Mouse (Mus musculus): ENCODE measurements around the gene Arhgap35.
A peak's percentile ranks its signal among the peaks of the same experiment; 100 is the strongest.

Arhgap35 gene

DNA sequence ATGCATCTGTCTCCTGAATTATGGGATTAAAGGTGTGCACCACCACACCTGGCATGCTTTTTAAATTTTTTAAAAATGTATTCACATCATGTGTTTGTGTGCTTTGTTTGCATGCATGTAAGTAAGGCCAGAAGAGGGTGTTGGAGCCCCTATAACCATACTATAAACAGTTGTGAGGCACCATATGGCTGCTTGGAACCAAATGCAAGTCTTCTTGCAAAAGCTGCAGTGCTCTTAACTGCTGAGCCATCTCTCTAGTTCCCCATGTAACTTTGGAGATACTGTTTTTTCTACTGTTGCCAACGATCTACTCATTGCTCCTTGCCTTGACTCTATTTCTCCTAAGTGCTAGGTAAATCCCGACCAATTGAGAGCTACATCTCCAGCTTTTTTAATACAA lies 95.5 kb downstream of the Arhgap35 start:
- no peak for DNase-seq (ENCODE audit: low spot score)

DNA sequence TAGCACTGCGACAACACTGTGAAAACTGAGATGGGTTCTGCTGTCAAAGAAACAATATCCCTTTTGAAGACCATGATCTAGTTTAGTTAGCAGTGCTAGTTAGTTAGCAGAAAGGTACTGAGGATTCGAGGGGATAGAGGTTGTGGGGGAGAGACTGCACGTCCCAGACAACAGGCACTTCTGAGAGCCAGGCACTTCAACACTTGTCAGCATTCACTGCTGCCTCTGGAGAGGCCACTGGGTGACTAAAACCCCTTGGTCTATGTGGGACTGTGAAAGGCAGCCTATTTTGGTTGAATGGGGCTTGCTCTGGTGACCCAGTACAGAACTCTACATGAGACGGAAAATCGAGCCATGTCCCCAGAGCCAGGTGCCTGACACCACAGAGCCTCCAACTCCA lies 97.6 kb downstream of the Arhgap35 start:
- DNase-seq (ENCODE audit: low spot score) = no peak

DNA sequence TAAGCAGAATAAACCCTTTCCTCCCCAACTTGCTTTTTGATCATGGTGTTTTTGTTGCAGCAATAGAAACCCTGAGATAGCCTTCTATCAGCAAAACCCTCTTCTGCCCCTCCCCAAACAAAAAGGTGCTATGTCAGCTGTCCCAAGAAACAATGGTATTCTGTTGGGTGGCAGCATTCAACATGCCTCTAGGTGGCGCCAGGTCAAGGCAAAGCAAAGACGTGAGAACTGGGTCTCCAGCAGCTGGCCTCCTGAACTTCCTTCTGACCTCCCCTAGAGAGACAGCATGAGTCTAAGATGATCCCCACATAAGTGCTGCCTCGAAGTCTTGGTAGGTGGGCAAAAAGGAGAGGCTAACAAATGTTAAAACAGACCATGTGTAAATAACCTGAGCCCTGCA lies 107.5 kb downstream of the Arhgap35 start:
- DNase-seq (ENCODE audit: low spot score) = peak; percentile 48

DNA sequence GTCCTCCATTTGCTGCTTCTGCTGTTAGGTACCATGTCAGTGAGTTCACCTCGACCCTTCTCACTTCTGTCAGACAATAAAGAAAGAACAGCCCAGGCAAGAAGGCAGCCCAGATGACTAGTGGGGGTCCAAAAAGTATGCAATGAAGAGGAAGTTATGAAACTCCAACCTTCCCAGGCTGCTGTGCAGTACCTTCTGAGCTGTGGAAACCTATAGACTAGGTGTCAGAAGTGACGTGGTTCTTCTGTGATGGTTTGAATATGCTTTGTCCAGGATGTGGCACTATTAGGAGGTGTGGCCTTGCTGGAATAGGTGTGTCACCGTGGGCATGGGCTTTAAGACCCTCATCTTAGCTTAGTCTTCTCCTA lies 109.6 kb downstream of the Arhgap35 start:
- DNase-seq (ENCODE audit: low spot score) = no peak

DNA sequence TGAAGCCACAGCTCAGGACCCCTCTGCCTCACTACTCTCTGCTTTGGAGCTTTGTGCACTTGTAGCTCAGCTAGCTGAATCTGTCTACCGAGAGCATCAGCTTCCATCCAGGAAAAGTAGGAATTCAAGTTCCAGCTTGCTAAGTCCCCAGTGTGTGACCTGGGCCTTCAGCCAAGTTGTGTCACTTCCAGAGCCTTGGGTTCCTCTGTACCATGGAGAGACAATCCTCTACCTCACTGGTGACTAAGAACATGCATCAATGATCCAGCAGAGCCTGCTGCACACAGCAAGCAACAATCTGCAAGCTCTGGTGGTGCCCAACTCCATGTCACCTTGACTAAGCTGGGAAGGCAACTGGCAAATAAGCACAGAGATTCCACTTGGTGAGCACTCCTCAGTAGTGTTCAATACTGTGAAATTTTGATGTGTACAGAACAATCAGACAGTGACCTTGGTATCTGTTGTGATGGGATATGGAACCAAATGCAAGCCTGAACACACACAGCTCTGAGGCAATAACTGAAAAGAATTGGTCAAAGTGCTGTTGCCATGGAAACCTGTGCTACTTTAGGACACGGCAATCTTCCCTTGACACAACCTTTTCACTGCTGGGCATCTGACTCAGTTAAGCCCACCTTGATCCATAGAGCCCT lies 110.1 kb downstream of the Arhgap35 start:
- DNase-seq (ENCODE audit: low spot score) = no peak

DNA sequence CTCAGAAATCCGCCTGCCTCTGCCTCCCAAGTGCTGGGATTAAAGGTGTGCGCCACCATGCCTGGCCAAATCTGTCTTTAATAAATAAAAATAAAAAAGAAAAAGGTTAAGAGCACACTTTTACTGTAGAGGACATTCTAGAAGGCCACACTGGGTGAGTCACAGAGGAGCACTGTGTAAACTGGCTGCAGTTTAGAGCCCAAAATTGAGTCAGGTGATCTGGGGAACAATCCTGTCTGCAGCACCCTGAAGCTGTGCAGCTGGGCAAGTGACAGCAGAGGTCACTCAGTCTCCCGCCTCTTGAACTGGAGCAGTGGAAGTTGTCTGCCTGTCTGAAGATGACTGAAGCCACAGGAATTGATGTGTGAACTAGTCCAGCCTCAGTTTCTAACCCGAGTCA lies 113.2 kb downstream of the Arhgap35 start:
- DNase-seq (ENCODE audit: low spot score) = no peak

DNA sequence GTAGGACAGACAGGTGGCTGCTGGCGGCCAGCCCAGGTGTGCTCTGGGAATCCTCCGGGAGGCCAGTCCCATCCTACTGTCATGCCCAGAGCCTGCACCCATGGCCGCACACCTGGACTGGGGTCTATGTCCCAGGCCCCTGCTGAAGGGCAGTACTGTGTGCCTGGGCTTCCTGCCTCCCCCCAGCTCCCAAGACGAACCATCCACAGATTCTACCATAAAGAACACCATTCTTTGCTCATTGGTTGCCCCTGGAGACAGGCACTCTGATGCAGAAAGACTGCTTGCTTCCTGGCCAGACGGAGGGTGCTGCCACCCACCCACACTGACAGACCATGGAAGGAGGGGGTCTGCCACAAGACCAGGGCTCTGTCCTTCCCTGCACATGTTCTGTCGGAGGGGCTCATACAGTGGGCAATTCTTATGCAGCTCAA lies 115.1 kb downstream of the Arhgap35 start:
- DNase-seq (ENCODE audit: low spot score) = no peak

DNA sequence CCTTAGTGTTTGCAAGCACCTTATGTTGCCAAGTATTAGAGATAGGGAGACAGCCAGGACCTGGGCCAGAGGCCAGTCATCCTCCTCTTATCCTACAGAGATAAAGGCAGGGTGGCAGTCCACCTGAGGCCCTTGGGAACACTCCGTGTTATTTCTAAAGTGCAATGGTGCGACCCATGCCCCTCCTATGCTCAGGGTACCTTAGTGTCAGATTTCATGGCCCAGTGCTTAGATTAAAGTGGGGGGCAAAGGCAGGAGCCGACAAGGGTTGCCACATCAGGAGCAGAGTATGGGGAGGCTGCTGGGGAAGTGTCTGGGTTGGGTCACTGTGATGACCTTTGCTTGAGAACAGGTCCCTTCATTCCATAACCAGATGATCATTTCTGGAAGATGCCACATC lies 118.5 kb downstream of the Arhgap35 start:
- no peak for DNase-seq (ENCODE audit: low spot score)

DNA sequence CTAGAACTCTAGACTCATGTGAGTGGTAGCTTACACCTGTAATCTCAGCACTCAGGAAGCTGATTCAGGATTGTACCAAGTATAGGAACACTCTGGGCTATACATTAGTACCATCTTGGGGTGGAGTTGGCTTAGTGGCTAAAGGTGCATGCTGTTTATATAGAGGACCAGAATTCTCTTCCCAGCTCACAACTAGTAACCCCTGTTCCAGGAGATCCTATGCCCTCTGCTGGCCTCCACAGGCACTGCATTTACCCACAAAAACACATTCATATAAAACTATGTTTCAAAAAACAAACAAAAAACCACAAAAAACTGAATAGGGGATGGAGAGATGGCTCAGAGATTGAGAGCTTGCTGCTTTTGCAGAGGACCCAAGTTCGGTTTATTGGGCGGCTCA lies 121.4 kb downstream of the Arhgap35 start:
- DNase-seq (ENCODE audit: low spot score) = peak; percentile 27

DNA sequence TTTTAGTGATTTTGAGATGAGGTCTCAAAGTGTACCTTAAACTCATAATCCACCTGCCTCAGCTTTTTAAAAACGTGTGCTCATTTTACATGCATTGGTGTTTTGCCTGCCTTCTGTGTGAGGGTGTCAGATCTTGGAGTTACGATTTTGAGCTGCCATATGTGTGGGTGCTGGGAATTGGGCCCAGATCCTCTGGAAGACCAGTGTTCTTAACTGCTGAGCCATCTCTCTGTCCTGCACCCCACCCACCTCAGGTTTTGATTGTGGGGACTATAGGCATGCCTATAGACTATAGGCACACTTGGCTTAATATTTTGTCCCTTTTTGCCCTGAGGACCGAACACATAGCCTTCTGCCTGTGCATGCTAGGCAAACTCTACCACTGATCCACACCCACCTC lies 122.6 kb downstream of the Arhgap35 start:
- no peak for DNase-seq (ENCODE audit: low spot score)

DNA sequence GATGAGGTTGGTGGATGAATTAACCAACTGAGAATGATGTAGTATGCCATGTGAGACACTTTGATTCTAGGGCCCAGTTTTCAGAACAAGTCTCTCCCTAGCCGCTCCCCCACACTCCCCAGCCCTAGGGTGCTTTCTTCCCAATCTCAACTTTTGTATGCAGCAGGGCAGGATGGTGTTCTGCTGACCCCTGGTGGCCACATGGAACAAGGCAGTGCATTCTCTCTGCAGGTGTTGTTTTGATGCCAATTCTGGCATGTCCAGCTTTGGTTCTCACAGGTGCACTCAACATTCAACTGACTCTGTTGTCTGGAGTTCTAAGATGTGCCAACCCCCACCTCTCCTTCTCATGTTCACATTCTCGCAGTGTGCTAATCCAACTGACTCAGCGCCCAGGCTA lies 123.0 kb downstream of the Arhgap35 start:
- peak; percentile 46 for DNase-seq (ENCODE audit: low spot score)

DNA sequence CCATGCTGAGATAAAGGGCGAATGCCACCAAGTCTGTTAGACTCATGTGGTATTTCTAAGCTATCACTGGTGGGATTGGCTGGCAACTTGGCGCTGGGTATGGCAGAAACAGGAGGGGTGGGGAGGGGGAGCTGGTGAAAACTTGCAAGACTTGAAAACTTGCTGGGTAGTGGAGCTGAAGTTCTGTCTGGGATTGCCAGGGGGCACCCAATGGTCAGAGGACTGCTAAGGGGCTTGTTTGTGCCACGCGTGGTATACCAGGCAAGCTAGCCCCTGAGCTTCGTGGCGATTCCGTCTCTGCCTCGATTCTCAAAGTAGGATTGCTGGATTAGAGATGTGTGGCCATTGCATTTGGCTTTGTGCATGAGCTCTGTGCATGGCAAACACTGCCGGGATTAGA lies 124.8 kb downstream of the Arhgap35 start:
- DNase-seq (ENCODE audit: low spot score) = no peak

DNA sequence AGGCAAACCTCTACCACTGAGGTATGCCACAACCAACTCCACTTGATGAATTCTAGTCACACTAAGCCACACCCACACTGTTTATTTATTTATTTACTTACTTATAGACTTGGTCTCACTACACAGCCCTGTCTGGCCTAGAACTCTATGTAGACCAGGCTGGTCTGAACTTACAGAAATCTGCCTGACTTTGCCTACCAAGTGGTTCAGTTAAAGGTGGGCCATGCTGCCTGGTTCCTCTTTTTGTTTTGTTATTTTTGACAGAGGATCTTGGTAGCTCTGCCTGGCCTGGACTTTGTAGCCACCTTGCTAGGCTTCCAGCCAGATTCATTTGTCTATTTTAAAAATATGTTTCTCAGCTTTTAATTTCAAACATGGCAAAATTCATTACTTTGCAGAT lies 126.0 kb downstream of the Arhgap35 start:
- no peak for DNase-seq (ENCODE audit: low spot score)

DNA sequence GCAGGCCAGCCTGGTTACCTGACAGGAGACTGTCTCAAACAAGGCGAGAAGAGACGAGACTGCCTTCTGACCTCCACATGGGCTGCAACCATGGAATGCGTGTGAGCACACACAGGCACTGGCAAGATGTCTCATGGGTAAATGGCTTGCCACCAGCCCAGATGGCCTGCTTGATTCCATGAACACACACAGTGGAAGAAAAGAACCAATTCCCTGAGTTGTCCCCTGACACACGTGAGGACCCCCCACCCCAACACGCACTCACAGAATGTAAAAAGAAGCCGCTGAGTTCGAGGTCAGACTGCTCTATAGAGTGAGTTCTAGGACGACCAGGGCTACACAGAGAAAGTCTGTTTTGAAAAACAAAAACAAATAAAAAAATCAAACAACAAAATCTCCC lies 137.2 kb downstream of the Arhgap35 start, which contains the start of gene Npas1:
TSS of gene Npas1 (minus strand) at position 101 of the 400 bp plus-strand sequence.
- no peak for DNase-seq (ENCODE audit: low spot score)

DNA sequence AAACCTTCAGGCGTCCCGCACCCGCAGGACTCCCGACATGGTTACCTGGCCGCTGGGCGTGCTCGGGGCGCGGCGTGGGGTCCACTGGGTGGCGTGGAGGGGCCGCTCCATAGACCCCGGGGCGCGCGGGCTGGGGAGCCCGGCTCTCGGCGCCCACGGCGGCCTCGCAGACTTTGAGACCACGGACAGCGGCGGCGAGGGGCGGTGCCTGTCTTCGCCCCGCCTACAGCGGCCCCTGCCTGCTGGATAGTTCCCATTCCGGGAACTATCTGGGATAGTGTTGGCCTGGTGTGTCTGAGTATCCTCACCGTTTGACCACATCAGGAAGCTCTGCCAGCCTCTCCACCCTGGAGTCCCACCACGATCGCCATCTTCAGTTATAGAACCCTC lies 138.2 kb downstream of the Arhgap35 start:
- DNase-seq (ENCODE audit: low spot score) = peak; percentile 31

DNA sequence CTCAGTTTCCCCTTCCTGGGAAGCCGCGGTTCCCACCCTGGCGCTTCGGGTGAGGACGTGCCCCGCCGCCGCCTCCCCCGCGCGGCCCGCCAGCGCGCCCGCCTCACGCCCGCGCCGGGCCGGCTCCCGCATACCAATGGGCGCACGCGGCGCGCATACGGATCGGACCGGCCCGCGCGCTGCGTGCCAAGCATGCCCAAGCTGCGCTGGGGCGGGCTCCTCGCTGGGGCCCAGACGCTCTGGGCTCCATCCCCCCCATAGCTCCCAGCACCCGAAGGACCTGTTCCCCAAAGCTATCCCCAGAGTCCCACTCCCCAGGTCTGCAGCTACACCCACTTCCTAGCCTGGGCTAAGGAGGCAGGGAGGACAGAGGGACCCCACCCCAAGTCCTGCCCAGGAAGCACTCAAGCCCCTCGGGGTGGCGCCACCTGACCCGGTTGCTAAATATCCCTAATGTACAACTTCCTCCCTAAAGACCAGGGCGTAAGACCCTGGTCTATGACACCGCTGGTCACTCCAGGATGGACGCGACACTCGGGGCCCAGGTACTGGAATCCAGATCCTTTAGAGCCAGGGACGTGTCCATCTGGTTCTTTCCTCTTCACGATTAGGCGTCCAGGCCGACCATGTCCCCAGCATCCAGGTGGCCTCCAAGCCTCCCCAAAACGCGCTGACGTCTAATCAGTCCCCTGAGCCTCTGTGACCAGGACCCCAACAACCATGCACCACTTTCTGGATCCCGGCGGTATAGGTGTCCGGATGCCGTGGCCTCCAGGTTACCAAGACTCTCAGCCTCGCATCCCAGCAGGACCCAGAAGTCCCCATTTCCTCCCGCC lies 138.8 kb downstream of the Arhgap35 start:
- no peak for DNase-seq (ENCODE audit: low spot score)

DNA sequence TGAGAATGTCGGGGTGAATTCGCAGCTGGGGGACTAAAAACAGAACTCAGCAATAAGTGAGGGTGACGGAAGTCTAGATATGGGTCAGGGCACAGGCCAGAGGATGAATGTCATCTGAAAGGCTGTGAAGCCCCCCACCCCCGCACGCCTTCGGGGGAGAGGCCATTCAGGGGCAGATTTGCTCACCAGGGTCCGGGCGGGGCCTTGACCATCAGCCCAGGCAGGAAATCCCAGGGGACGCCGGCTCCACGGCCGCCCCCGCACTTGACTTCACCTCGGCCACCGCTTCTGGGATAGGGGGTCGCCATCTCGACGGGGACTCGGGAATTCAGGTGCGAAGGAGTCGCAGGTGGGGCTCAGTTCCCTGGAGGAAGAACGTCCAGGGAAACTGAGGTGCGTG lies 139.5 kb downstream of the Arhgap35 start:
- no peak for DNase-seq (ENCODE audit: low spot score)

DNA sequence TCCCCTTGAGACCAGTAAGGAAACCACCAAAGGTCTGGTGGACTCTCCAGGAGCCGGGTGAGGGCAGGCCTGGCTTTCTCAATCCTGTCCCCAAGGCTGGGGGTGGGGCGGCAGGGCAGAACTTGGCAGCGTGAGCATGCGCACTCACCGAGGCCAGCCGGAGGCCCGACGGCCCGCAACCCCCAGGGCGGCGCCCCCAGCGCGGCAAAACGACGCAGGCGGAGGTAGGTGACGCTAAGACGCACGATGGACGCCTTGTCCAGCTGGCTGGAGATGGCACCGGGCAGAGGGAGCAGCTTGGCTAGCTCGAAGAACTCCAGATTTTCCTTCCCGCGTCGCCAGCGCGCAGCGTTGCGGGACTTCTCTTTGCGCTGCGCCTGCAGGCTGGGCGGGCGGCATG lies 140.3 kb downstream of the Arhgap35 start:
- DNase-seq (ENCODE audit: low spot score) = no peak

DNA sequence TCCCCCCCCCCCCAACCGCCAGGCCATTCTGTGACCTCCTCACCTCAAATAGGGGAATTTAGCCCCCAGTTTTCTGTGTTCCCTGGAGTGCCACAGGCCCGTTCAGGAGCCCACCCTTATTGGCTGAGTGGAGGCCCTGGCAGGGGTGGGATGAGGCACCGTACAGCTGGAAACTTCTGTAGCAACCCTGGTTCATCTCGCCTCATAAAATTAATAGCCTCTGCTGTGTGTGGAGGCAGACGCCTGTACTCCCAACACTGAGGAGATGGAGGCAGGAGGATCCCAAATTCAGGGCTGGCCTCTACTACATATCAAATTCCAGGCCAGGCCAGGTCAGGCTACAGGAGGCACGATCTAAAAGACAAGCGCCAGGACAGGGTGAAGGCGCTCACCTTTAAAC lies 140.9 kb downstream of the Arhgap35 start:
- DNase-seq (ENCODE audit: low spot score) = no peak

DNA sequence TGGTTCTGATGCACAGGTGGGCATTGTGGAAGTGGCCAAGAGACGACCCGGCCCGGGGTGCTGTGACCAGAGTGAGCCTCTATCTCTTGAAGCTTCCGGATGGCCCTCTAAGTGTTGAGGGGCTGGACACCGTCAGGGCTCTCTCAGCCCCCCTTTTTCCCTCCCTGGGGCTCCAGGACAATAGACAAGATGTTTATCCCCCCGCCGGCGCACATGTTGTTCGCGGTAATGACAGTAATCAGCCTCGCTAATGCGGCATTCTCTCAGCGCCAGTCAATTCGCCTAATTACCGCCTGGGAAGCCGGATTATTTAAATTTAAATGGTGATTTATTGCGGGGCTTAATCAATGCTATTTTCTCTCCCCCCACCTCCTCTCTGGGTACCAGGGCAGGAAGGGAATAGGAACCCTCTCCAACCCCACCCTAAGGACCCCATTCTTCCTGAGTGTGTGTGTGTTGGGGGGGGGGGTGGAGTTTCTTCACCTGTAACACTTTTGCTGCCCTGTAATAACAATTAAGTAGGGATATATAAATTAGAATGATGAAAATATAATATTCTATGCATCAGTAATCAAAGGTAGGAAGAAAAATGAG lies 142.6 kb downstream of the Arhgap35 start:
- DNase-seq (ENCODE audit: low spot score) = no peak

DNA sequence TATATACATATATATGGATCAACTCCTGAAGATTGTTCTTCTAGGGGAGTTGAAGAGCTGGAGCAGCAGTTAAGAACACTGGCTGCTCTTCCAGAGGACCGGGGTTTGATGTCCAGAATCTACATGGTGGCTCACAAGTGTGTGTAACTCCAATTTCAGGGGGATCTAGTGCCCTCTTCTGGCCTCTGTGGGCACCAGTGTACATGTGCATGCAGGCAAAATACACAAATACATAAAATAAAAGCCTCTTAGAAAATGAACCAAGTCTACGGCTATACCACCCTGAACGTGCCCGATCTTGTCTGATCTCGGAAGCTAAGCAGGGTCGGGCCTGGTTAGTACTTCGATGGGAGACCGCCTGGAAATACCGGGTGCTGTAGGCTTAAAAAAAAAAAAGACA lies 143.2 kb downstream of the Arhgap35 start:
- DNase-seq (ENCODE audit: low spot score) = no peak

DNA sequence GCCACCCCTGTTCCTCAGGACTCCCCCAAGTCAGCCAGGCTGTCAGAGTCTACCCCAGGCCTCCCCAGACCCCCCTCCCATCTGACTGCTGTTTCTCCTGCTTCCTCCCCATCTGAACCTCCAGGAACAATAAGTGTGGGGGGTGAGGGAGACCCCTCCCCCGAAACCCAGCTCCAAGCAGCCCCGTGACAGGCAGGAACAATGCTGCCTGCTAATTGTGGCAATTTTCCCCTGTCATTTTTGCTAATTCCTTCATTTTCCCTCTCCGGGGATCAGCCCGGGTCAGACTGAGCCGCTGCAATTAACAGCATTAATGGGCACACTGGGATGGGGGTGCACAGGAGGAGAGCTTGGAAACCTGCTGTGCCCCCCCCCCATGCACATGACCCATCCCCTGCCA lies 146.7 kb downstream of the Arhgap35 start:
- no peak for DNase-seq (ENCODE audit: low spot score)

DNA sequence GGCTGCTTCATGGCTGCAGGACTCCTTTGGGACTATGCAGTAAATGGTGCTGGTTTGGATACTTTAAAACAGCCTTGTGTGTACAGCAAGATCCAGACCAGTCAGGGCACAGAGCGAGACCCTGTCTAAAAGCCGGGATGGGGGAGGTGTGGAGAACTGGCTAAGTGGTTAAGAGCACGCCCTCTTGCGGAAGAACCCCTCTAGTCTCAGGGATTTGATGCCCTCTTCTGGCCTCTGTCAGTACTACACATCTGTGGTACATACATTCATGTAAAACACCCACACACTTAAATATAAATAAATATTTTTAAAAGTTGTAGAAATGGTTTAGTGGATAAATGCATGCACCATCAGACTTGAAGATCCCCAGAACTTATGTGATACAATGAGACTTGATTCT lies 148.2 kb downstream of the Arhgap35 start:
- DNase-seq (ENCODE audit: low spot score) = no peak

Measured in ovary, postnatal 36 days (tissue).